Mouse (Mus musculus) kidney, embryonic 15.5 days (tissue): ENCODE measurements at regions not wholly inside any gene's neighbourhood (a gene's known extent, or its start where the extent isn't known, plus 50 kb on each side); places are given as distances from the start of the nearest gene placed in this dataset.
A peak's percentile ranks its signal among the peaks of the same experiment; 100 is the strongest.

ENCODE experiments used
- ATAC-seq: fragments of 200-750 bp; cut with Nextera tagmentation; replicated peaks from 2 replicates; pipeline ENCODE4 v1.8.0; 2017; ENCODE audit warnings: moderate TSS enrichment; ENCODE audit not compliant: low FRiP score
- H3K27ac ChIP-seq: fragments of 300-500 bp; sonication (generic); 2 replicates; pipeline ENCODE4 v1.5.1; 2015; ENCODE audit warnings: mild to moderate bottlenecking, inconsistent platforms
- H3K27me3 ChIP-seq: fragments of 300-500 bp; sonication (generic); 2 replicates; pipeline ENCODE4 v1.6.1; 2015; ENCODE audit warnings: inconsistent platforms
- H3K36me3 ChIP-seq: fragments of 300-500 bp; sonication (generic); 2 replicates; pipeline ENCODE4 v1.6.1; 2015; ENCODE audit warnings: inconsistent platforms
- H3K4me1 ChIP-seq: fragments of 300-500 bp; sonication (generic); 2 replicates; pipeline ENCODE4 v1.6.1; 2015; ENCODE audit warnings: inconsistent platforms
- H3K4me2 ChIP-seq: fragments of 300-500 bp; sonication (generic); 2 replicates; pipeline ENCODE4 v1.6.1; 2015; ENCODE audit warnings: moderate library complexity, mild to moderate bottlenecking, inconsistent platforms
- H3K4me3 ChIP-seq: fragments of 300-500 bp; sonication (generic); replicated peaks from 2 replicates; pipeline ENCODE4 v1.5.1; 2015; ENCODE audit warnings: mild to moderate bottlenecking, inconsistent platforms
- H3K9ac ChIP-seq: fragments of 300-500 bp; sonication (generic); 2 replicates; pipeline ENCODE4 v1.6.1; 2015; ENCODE audit warnings: mild to moderate bottlenecking, inconsistent platforms
- H3K9me3 ChIP-seq: fragments of 300-500 bp; sonication (generic); replicated peaks from 2 replicates; pipeline ENCODE4 v1.6.1; 2016; ENCODE audit warnings: inconsistent platforms
- WGBS: fragments of 180-500 bp; shearing (Covaris S2); methylation state at CpG from one replicate; pipeline ENCODE4 v1.1.7; 2015; ENCODE audit warnings: mixed read lengths; 5-methylcytosine and 5-hydroxymethylcytosine counted together

DNA sequence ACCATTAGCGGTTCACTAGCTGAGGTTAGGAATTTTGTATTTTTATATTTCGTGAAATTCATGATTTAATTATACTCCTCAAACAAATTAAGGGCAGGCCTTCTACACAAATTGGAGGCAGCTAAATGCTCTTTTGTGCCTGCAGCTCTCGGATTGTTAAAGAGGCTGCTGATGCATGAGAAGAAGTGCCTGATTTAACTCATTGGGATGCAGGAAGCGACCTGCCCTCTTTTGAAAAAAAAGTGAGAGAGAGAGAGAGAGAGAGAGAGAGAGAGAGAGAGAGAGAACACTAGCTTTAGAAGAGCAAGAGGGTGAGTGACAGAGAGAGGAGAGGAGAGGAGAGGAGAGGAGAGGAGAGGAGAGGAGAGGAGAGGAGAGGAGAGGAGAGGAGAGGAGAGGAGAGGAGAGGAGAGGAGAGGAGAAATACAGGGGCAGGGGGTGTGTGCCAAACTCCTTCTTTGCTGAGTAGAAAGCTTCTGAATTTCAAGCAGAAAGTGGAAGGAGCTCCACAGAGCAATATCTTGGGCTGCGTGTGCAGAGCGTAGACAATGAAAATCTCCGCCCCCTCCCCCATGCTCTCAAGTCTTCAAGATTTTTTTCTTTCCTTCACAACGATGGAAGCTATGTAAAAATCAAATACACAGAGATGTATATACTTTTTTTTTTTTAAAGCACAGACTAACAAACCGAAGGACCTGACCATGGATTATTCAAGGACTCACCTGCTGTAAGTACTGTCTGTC, 158.6 kb upstream of the Cypt12 start:
- no peak overlapping the region for H3K9ac ChIP-seq
- H3K4me1 ChIP-seq, result peaks cover 23% of the 10 kb centered on the region
- ATAC-seq, result no peak
- H3K9me3 ChIP-seq, result no peaks in the 10 kb centered on the region
- no peak overlapping the region for H3K4me2 ChIP-seq
- 3% methylated on average over 9 of the region's 9 CpGs for WGBS
- no peaks in the 10 kb centered on the region for H3K36me3 ChIP-seq
- no peak overlapping the region for H3K27ac ChIP-seq
- H3K27me3 ChIP-seq, result peaks cover 95% of the 10 kb centered on the region
- H3K4me3 ChIP-seq, result no peak overlapping the region

DNA sequence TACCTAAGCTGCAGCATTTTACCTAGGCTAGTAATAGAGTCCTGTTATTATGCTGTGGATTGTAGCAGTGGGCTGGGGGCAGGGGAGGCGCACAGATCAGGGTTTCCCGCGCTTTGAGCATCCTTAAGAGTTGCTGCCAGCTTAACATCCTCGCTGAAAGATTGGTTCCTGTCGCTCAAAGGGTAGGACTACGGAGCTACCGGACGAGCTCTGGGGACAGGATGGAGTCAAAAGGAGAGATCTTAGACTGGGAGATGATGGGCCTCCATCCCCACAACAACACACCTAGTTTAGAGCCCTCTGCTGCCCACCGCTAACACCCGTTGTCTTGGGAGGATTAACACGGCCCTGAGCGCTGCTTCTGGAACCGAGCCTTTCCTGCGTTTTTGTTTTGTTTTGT, 157.9 kb upstream of the Cypt12 start:
- no peak overlapping the region for H3K4me3 ChIP-seq
- WGBS, result 1% methylated on average over 14 of the region's 14 CpGs
- peaks cover 24% of the 10 kb centered on the region for H3K4me1 ChIP-seq
- H3K4me2 ChIP-seq, result no peak overlapping the region
- peaks cover 96% of the 10 kb centered on the region for H3K27me3 ChIP-seq
- H3K36me3 ChIP-seq, result no peaks in the 10 kb centered on the region
- no peak for ATAC-seq
- no peak overlapping the region for H3K9ac ChIP-seq
- H3K9me3 ChIP-seq, result no peaks in the 10 kb centered on the region
- H3K27ac ChIP-seq, result no peak overlapping the region

DNA sequence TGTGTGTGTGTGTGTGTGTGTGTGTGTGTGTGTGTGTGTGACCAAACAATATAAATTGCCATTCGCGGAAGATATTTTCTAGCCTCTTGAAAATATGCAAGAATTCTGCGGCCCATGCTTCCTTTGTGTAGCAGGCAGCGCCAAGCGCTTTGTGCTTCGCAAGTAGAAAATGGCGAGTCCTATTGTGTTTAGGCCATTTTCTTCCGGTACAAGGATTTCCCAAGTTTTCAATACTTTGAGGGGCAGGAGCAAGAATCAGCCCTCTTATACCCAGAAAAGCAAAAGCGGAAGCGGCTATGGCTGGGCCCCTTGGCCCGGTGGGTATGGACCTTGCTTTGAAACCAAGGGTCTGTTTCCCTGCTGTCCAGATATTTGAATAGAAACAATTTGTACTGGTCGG, 157.4 kb upstream of the Cypt12 start:
- 2% methylated on average over 12 of the region's 12 CpGs for WGBS
- Histone ChIP-seq H3K27me3 (peaks cover 96% of the 10 kb centered on the region), H3K4me1 (peaks cover 23% of the 10 kb centered on the region), H3K4me2 (no peak overlapping the region), H3K9ac (no peak overlapping the region), H3K9me3 (no peaks in the 10 kb centered on the region), H3K4me3 (no peak overlapping the region), H3K36me3 (no peaks in the 10 kb centered on the region), H3K27ac (no peak overlapping the region)
- ATAC-seq, result no peak

DNA sequence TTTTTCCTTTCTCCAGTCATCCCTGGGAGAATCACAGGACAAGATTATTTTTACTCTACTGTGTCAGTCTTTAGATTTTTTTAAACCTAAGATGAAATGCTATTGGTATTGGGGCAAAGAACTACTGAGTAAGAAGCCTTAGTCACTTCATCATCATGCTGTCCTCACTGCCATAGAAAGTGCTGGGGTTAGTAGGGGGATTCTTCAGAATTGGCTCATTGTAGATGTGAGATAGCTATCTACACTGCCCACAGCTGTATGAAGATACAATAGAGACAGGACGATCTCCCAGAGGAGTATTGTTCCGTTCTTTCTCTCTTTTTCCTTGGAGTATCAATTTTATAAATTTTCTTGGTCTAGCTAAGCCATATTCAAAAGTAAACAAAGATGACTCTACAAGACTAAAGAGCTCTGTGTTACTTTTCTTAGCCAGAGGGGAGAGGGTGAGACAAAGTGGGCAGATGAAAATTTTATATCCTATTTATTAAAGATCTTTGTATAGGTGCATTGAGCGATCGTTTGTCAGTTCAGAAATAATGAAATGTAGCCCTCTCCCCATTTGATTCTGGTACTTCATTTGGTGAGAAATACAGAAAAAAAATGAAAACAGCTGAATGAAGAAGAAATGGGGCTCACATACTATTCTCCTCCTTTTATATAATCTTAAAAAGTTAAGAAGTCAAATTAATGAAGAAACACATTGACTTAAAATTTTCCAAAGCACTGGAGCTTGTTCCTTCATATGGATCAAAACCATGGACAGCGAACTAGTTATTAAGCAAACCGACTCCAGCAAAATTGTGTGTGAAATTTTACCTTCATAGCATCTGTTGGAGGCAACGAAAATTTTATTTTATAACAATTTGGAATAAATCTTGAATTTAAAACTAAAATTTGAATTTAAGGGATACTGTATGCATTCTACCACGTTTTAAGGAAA, 156.6 kb upstream of the Cypt12 start:
- Histone ChIP-seq H3K4me1 (peaks cover 15% of the 10 kb centered on the region), H3K9me3 (no peaks in the 10 kb centered on the region), H3K27ac (no peak overlapping the region), H3K27me3 (peaks cover 96% of the 10 kb centered on the region), H3K4me3 (no peak overlapping the region), H3K36me3 (no peaks in the 10 kb centered on the region), H3K9ac (no peak overlapping the region), H3K4me2 (no peak overlapping the region)
- WGBS, result 20% methylated on average over 8 of the region's 8 CpGs
- no peak for ATAC-seq

DNA sequence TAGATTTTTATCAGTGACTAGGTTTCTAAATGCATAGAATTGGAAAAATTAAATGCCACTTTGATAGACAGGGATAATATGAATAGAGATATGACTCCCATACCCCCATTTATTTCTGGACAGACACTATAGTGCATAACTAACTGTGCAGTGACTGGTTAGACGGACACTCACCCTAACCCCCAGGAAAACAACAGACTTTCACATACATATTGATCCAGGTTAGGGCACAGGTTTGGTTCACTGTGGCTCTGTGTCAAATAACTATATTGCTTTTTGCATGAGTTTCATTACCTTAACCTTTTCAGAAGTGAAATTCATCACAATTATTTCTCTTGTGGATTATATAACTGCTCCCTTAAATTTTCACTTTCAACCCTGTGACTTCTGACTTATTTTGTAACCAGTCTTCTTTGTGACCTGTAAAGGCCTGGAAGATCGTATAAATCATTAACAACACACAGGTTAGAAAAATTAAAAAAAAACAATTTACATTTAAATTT, 155.6 kb upstream of the Cypt12 start:
- H3K27ac ChIP-seq, result no peak overlapping the region
- no peak overlapping the region for H3K9ac ChIP-seq
- H3K36me3 ChIP-seq, result no peaks in the 10 kb centered on the region
- H3K4me3 ChIP-seq, result no peak overlapping the region
- 32% methylated on average over 2 of the region's 2 CpGs for WGBS
- peaks cover 96% of the 10 kb centered on the region for H3K27me3 ChIP-seq
- peaks cover 12% of the 10 kb centered on the region; the same call in 1 of the 2 replicates for H3K4me1 ChIP-seq
- no peak for ATAC-seq
- no peaks in the 10 kb centered on the region for H3K9me3 ChIP-seq
- no peak overlapping the region for H3K4me2 ChIP-seq

DNA sequence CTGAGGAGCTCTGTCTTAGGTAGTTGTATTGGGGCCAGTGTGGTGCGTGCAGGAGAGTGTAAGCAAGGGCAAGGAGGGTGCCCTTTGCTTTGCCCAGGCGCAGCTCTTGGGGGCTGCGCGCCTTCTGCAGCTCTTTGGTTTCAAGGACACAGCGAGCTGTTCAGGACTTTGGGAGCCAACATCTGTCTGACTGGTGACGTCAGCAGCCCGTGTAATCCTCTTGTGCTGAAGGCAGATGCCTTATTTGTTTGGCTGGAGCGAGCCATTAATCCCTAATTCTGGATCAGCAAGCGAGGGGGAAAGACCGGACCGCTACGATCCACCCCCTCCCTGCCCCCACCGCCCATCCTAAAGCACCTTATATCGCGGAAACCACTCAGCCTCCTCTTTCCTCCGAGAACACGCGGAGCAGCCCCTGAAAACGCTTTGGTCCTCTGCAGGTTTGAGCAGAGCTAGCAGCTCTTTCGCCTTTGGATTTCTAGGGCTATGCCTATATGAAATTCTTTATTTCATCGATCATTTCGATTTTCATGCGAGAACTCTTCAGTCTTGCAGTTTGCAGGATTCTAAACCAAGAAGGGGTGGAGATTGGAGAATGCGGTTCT, 154.5 kb upstream of the Cypt12 start:
- H3K4me2 ChIP-seq, result peak overlapping the region; percentile 48

DNA sequence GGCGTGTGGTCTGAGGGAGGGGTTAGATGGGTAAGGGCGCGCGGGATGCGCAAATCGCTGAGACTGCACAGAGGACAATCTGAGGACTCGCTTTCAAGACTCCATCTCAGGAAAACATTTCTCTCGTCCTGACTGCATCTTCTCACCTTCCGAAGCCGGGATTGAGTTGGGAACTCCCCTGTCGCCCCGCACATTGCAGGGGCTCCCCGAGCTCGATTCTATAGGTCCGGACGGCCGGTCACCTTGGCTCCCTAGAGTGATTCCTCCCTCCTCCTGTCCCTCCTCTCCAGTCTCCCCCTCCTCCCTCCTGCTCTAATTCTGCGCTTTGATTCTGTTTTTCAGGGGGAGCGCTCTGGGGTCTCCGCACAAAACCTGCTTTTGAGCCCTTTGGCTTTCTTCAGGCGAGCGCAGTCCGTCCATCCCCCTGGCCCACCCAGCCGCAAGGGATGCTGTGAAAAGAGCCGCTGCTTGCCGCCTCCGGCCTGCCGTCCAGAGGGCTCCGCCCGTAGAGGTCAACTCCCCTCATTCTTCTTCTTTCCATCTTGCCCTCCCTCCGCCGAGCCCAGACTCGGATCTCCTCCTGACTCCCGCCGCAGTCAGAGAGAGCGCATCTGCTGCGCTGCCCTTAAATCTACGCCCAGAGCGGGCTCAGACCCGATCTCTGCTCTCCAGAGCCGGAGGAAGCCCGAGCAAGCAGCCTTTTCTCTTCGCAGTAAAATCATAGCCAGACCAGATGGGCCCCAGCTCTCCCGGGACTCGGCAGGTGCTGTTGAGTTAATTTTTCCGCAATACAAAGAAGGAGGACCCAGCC, 153.8 kb upstream of the Cypt12 start:
- H3K36me3 ChIP-seq, result no peaks in the 10 kb centered on the region
- peaks cover 12% of the 10 kb centered on the region; the same call in 1 of the 2 replicates for H3K4me1 ChIP-seq
- peaks cover 90% of the 10 kb centered on the region for H3K27me3 ChIP-seq
- no peak for ATAC-seq
- H3K9ac ChIP-seq, result no peak overlapping the region
- no peak overlapping the region for H3K27ac ChIP-seq
- peak overlapping the region; percentile 48 for H3K4me2 ChIP-seq
- peak overlapping the region; percentile 24 for H3K4me3 ChIP-seq
- no peaks in the 10 kb centered on the region for H3K9me3 ChIP-seq
- under 1% methylated on average over 46 of the region's 46 CpGs for WGBS

More for the DNA sequence above, 154.5 kb upstream of the Cypt12 start:
- peaks cover 12% of the 10 kb centered on the region; the same call in 1 of the 2 replicates for H3K4me1 ChIP-seq
- H3K36me3 ChIP-seq, result no peaks in the 10 kb centered on the region
- no peak overlapping the region for H3K9ac ChIP-seq
- H3K27ac ChIP-seq, result no peak overlapping the region
- peaks cover 93% of the 10 kb centered on the region for H3K27me3 ChIP-seq
- WGBS, result under 1% methylated on average over 24 of the region's 24 CpGs
- no peaks in the 10 kb centered on the region for H3K9me3 ChIP-seq
- ATAC-seq, result no peak
- H3K4me3 ChIP-seq, result peak overlapping the region; percentile 24

DNA sequence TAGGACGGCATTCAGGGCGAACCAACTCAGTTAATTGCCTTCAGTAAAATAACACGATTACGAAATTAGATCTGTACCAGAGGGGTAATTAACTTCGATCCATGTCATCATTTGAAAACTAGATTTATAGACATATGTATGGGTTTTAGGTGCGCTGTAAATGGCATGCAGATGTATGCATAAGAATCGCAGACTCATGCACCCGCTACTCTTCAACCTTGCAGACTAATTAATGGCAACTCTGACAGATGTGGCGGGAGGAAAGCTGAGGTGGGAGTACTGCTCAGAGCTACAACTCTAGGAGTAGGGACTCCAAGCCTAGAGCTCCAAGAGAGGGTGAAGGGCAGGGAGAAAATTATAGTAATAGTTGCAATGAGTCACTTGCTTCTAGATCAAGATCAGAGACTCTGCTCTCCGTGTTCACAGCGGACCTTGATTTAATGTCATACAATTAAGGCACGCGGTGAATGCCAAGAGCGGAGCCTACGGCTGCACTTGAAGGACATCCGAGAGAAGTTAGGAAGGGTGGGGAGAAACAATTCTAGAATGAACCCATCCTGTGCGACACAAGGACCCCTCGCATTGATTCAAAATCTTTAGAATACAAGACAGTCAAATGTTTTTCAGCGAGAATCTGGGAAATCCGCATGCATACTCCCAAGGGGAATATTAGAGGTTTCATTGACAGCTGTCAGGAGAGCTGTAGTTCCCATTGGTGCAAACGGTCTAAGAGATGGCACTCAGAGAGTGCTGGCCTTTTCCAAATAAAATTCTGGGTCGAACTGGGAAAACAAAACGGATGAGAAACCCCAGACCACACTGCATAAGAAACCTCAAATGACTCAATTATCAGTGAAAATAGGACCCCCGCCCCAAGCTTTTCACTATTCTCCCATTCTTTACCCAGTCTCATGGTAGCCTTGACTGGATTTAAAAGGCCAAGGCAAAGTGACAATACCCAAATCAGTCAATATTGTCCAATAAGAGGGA, 152.6 kb upstream of the Cypt12 start:
- 2% methylated on average over 24 of the region's 24 CpGs for WGBS

DNA sequence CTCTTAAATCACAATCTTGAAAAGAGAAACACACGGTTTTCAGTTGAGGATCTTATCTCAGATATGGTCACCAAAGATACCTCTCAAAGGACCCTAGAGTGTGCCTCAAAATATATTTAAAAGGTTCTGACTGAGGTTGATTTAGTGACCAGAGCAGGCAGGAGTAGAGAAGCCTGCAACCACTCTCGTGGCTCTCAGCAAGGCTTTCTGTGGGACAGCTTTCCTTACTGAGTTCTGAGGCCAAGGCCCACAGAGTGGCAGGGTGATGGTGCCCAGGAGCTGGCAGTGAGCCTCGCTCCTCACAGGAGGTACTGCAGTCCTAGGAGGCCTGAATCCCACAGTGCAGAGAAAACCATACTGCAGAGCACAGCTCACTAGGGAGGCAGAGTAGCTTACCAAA, 151.4 kb upstream of the Cypt12 start:
- WGBS, result 12% methylated on average over 3 of the region's 3 CpGs
- Histone ChIP-seq H3K4me1 (peaks cover 12% of the 10 kb centered on the region; the same call in 1 of the 2 replicates), H3K9me3 (no peaks in the 10 kb centered on the region), H3K9ac (no peak overlapping the region), H3K36me3 (no peaks in the 10 kb centered on the region), H3K4me2 (no peak overlapping the region), H3K4me3 (no peak overlapping the region), H3K27me3 (peaks cover 68% of the 10 kb centered on the region), H3K27ac (no peak overlapping the region)
- ATAC-seq, result no peak

More for the DNA sequence above, 152.6 kb upstream of the Cypt12 start:
- no peak overlapping the region for H3K27ac ChIP-seq
- H3K9me3 ChIP-seq, result no peaks in the 10 kb centered on the region
- H3K4me1 ChIP-seq, result peaks cover 12% of the 10 kb centered on the region; the same call in 1 of the 2 replicates
- H3K27me3 ChIP-seq, result peaks cover 80% of the 10 kb centered on the region
- no peaks in the 10 kb centered on the region for H3K36me3 ChIP-seq
- no peak overlapping the region for H3K4me3 ChIP-seq
- H3K9ac ChIP-seq, result no peak overlapping the region
- H3K4me2 ChIP-seq, result no peak overlapping the region
- ATAC-seq, result no peak

DNA sequence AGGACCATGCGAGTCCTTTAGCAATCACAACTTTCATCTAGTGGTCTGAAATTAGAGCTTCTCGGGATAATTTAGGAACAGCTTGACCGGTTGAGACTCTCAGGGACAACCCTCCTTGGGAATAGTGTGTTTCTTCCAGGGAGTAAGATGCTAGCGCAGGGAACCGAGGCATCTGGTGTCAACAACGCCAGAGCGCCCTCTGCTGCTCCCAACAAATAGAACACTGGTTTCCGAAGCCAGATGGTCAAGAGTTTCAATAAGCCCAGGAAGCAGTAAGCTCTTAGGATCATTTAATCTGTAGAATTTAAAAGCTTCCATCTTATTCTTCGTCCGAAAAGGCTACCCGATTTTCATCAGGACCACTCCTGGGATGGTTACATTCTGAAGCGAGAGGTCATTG, 149.8 kb upstream of the Cypt12 start:
- Histone ChIP-seq H3K9ac (no peak overlapping the region), H3K4me3 (no peak overlapping the region), H3K4me2 (no peak overlapping the region), H3K4me1 (peaks cover 12% of the 10 kb centered on the region; the same call in 1 of the 2 replicates), H3K27ac (no peak overlapping the region), H3K9me3 (no peaks in the 10 kb centered on the region), H3K27me3 (peaks cover 54% of the 10 kb centered on the region), H3K36me3 (no peaks in the 10 kb centered on the region)
- ATAC-seq, result no peak
- 6% methylated on average over 12 of the region's 12 CpGs for WGBS
